Mouse (Mus musculus): ENCODE data around the gene Gmpr.

Gene Gmpr

DNA sequence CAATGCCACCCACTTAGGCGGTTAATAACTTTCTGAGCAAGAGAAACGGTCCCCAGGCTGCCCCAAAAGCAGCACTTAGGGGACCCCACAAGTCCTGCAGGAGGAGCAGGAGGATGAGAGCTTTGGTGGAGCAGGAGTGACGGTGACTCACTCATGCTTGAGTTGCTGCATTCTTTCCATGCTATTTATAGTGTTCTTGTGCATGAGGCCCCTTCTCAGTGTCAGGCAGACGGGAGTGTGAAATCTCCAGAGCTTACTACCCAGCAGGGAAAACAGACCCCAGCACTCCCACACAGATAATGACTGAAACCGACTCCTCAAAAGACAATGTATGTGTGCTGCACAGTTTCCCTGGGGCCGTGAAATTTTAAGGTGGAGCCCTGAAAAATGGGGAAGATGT lies 23.5 kb downstream of the Gmpr start:
- in situ Hi-C loops (cut with MboI; ENCODE audit: unreplicated experiment in 2 of 2) = loop anchor here in 1 of 2 experiments (25.0 kb wide), 2 partner anchors 1107 to 1757 kb away; no protein-coding TSS in a partner anchor

DNA sequence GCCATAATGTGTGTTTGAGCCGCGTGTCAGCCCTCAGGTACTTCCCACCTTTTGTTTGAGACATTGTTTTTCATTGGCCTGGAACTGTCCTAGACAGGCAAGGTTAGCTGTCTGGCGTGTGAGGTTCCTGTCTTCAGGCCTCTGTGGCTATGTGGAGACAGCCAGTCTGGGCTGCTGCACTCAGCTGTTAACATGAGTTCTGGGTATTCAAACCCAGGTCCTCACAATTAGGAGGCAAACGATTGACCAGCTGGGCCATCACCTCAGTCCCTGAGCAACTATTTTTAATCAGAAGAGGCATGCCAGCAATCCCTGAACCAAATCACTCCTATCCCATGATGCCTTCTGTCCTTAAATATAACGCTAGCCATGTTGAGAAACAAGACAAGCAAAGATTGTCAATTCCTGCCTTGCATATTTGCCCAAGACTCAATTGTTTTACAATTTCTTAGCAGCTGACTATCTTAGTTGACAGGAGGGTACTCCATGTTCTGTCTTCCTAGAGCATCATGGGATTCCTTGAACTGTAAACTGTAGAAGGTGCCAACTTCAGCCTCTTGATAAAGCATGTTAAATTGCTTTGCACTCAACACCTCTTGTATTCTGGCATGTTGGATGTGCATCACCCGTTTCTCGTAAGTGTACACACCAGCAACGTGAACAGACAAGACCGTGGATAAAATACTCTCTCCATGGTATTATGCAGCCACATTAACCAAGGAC lies 28.6 kb downstream of the Gmpr start:
- in situ Hi-C loops (cut with MboI; ENCODE audit: unreplicated experiment in 2 of 2) = loop anchor here in 1 of 2 experiments (25.0 kb wide), 2 partner anchors 1101 to 1751 kb away; no protein-coding TSS in a partner anchor

DNA sequence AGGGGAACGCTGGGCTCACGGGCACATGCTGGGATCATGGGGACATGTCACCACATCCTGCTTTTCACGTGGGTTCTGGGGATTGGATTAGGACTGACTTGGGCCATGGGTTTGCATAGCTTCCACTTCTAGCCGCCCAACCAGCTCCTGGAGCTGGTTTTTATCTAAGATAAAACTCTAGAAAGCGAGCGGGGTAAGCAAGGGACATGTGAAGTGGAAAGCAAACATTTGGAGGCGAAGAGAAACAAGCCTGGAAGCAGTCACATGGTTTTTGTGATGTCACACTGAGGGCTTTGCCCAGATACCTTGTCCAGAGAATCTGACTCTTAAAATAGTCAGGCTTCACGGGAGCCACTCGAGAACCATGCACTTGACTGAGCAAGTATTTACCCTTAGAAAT lies 29.9 kb downstream of the Gmpr start:
- in situ Hi-C loops (cut with MboI; ENCODE audit: unreplicated experiment in 2 of 2) = loop anchor here in 1 of 2 experiments (25.0 kb wide), 2 partner anchors 1100 to 1750 kb away; no protein-coding TSS in a partner anchor

DNA sequence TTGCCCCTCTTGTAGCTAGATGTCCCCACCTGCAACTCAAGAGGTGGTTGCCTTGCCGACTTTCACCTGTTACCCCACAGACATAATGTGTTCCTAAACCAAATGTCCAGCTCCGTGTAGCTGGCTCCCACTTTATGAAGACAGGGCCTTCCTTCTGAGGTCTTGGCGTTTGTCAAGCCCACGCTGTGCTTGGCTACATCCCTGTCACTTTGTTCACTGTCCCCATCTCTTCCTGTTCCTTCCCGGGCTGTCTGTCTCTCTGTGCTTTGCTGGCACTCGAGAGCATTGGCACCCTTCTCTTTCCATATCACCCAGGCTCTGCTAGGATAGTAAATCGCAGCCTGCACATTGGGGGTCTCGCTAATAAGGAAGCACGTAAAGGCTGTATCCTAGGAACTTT lies 30.8 kb downstream of the Gmpr start:
- in situ Hi-C loops (cut with MboI; ENCODE audit: unreplicated experiment in 2 of 2) = loop anchor here in 1 of 2 experiments (25.0 kb wide), 2 partner anchors 1099 to 1749 kb away; no protein-coding TSS in a partner anchor

DNA sequence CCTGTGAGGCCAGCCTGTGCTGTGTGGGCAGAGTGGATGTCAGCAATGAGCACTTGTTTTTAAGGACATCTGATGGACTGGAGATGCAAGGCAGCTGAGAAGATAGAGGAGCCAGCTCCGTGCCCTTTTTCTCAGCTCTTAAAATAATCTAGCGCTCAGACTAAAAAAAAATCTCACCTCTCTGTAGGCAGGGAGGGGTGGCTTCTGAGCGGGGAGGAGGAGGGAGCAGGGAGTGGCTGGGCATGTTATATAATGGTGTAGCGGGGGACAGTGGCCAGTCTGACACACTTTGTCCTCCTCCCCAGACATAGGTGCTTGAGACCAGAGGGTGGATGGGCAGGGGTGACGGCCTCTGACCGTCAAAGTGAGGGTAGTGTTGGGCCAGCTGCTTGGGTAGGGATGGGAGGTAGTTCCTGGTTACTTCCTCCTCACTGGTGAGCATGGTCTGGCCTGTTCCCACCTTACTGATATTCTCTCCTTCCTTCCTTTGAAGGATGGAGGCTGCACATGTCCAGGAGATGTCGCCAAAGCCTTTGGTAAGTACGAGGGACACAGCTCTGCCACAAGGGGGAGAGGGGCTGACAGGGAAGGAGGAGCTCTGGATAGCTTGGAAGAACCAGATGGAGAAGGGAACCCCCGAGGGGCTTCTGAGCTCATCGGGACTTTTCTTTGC lies 31.4 kb downstream of the Gmpr start:
- in situ Hi-C loops (cut with MboI; ENCODE audit: unreplicated experiment in 2 of 2) = loop anchor here in 1 of 2 experiments (25.0 kb wide), 2 partner anchors 1099 to 1749 kb away; no protein-coding TSS in a partner anchor

DNA sequence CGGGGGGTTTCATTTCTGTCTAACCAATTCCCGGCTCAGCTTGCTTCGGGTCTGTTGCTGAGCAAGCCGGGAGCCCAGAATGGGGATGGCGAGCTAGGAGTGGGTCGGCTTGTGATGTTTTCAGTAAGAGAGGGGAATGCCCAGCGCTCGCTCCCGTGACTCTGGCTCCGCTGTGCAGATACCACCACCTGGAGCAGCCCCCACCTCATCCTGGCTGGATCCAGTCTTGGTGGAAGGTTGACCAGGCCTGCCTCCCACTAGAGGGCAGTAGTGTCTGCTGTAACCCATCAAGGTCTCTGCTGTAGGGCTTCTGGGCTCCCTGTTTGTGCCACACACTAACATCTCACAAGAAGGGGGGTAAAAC lies 31.9 kb downstream of the Gmpr start:
- in situ Hi-C loops (cut with MboI; ENCODE audit: unreplicated experiment in 2 of 2) = loop anchor here in 1 of 2 experiments (25.0 kb wide), 2 partner anchors 1098 to 1748 kb away; no protein-coding TSS in a partner anchor

DNA sequence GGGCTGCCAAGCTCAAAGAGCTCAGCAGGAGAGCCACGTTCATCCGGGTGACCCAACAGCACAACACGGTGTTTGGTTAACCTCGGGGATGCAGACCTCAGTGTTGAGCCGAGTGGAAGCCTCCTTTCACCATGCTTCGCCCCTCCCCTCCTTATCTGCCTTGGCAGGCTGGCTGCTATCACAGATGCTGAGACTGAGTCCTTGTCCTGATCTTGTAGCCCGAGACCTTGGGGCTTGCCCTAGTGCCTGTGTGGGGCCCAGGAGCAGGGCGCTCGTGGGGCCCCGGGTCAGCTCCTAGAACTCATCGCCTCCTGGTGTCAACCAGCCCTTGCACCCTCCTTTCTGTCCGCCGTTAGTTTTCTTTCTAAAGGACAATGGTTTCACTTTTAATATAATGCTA lies 38.7 kb downstream of the Gmpr start:
- in situ Hi-C loops (cut with MboI; ENCODE audit: unreplicated experiment in 2 of 2) = loop anchor here (10.0 to 25.0 kb wide), 3 partner anchors 1091 to 1741 kb away; no protein-coding TSS in a partner anchor

DNA sequence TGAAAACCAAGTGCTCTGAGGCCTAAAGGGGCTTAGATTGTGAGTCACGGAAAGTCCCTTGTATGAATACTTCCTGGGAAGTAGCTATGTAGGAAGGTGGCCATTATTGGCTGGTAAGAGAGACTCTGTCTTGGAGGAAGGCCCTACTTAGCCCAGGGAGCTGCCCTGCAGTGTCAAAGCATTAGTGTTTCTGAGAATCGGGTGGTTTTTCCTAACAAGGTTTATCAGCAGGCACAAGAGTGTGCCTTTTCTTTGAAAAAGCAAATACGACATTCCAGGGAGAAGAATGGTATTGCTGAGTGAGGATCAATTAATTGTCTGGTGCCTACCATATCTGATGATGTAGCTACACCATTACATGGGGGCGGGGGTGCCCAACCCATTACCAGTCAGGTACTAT lies 39.7 kb downstream of the Gmpr start:
- in situ Hi-C loops (cut with MboI; ENCODE audit: unreplicated experiment in 2 of 2) = loop anchor here (10.0 to 25.0 kb wide), 3 partner anchors 1090 to 1740 kb away; no protein-coding TSS in a partner anchor

DNA sequence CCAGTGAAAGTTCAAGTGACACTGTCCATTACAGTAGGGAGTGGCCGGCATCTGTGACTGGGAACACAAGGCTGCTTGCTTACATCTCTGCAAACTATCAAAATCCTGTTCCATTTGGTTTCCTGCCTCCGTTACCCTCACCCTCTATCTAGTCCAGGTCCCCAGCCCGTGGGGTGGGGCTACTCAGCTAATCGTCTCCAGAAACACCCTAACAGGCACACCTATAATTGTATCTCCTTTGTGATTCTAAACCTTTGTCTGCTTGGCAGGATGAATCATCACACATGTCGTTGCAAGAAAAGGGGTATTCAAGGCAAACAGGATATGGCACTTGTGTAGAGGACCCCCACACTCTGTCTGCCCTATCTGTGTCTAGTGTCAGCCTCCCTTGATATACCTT lies 40.3 kb downstream of the Gmpr start:
- in situ Hi-C loops (cut with MboI; ENCODE audit: unreplicated experiment in 2 of 2) = loop anchor here (10.0 to 25.0 kb wide), 3 partner anchors 1090 to 1740 kb away; no protein-coding TSS in a partner anchor

DNA sequence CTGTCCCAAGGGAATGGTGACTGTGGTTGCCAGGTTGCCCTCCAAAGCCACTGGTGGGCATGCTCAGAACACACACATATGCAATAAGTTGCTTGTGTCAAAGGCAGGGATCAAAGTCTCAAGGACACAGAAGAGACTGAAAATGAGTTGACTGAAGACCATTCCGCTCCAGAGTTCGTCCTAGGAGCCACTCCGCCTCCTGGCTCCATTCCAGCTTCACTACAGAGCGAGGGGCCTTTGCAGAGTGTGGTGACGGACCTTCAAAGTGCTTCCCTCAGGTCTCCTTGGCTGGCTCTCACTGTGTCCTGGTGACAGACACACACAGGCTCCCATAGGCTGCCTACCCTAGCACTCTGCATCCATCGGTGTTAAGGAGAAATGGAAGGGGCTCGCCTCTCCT lies 46.4 kb downstream of the Gmpr start:
- in situ Hi-C loops (cut with MboI; ENCODE audit: unreplicated experiment in 2 of 2) = loop anchor here in 1 of 2 experiments (25.0 kb wide), 1 partner anchor 1234 kb away; no protein-coding TSS in a partner anchor

DNA sequence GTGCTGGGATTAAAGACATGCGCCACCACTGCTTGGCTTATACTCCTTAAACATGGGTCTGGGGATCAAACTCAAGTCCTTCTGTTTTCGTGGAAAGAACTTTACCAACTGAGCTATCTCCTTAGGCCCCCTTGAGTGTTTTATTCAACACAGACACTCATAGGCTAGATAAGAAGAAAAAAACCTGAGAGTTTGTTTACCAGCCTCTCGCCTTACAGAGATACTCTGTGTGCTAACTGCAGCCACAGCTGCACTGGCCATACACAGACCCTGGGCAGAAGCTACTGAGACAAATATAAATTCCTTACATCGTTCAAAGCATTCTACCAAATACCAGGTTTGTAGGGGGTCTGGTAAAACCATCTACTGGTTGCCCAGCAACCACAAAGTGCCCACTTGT lies 51.1 kb downstream of the Gmpr start:
- in situ Hi-C loops (cut with MboI; ENCODE audit: unreplicated experiment in 2 of 2) = loop anchor here in 1 of 2 experiments (25.0 kb wide), 1 partner anchor 1229 kb away; no protein-coding TSS in a partner anchor

DNA sequence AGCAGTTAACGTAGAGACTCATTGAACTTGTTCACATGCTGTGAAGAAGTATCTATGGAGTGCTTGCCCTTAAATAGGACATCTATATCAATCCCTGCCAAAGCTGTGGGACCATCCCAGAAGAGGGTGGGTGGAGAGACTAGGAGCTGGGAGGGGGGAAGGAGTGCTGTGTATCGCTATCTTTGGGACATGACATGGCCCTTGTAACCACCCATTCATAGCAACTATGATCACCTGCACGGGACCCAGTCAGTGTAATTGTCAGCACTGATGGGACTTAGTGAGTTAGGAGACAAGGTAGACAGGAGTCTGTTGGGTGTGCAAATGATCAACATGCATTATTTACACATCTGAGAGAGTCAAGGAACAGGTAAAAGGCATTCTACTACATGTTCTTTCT lies 52.0 kb downstream of the Gmpr start:
- in situ Hi-C loops (cut with MboI; ENCODE audit: unreplicated experiment in 2 of 2) = loop anchor here in 1 of 2 experiments (25.0 kb wide), 1 partner anchor 1228 kb away; no protein-coding TSS in a partner anchor

DNA sequence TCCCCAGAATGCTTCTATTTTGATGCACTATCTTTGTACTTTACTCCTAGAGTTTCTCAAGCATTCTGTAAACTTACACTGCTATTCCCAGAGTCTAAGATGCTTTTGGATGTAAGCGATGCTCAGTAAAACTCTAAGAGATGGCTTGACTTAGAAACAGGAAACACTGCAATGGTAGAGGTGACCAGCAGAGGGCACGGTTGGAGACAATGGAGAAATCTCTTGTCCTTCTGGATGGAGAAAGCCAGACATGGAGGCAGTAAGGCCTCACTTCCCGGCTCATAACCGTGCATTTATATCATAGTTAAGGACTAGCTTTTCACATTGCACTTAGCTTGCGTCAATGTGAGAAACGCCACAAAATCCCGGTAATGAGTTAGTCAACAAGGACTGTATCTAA lies 53.3 kb downstream of the Gmpr start:
- in situ Hi-C loops (cut with MboI; ENCODE audit: unreplicated experiment in 2 of 2) = loop anchor here in 1 of 2 experiments (10.0 to 25.0 kb wide), 2 partner anchors 604 to 1227 kb away; no protein-coding TSS in a partner anchor

DNA sequence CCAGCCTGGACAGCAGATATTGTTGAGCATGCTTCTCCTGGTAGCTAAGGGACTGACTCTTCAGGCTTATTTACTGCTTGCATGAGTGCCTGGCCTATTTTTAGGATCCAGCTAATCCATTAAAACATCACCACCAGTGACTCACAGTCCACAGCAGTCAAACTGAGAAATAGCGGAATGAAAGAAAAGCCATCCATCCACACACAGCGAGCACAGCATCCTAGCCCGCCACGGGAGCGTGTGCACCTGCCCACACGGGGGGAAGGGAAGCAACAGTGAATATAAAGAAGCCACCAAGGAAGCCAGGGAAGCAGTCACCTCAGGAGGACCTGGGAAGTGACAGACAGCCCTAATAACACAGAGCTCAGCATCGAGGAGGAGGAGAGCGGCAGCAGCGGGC lies 54.8 kb downstream of the Gmpr start:
- in situ Hi-C loops (cut with MboI; ENCODE audit: unreplicated experiment in 2 of 2) = loop anchor here in 1 of 2 experiments (10.0 to 25.0 kb wide), 2 partner anchors 603 to 1225 kb away; no protein-coding TSS in a partner anchor

DNA sequence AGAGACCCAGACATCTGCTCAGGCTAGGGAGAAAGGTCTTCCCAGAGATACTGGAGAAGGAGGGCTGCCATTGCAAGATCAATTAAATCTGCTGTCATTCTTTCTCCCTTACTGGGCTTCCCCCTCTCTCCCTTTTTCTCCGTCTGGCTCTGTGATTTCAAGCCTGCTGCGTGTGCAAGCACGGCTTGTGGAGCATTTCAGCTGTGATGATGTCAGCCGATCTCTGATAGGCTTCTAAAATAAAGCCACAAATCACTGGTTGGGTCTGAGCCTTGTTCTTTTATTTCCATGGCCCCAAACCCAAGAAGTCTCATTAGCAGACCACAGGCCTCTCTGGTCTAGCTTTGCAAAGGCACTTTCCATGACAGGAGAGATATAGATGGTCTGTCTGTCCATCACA lies 57.7 kb downstream of the Gmpr start:
- in situ Hi-C loops (cut with MboI; ENCODE audit: unreplicated experiment in 2 of 2) = loop anchor here in 1 of 2 experiments (10.0 to 25.0 kb wide), 2 partner anchors 600 to 1222 kb away; no protein-coding TSS in a partner anchor

DNA sequence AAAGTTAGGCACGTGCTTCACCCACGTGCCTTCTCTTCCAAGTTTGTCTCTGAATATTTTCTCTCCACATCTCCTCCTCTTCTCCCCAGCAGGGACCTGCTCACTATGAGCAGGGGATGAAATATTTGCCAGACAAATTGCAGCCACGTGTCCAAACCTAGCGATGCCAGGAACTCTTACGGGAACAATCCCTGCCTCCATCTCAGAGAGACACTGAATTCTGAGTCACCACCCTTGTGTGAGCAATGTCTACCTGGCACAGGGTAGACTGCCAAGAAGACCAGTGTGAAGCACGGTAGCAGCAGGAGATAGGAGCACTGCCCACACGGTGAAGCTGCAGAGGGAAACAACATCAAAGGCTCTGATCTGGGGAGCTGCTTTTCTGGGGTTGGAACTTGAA lies 62.7 kb downstream of the Gmpr start:
- in situ Hi-C loops (cut with MboI; ENCODE audit: unreplicated experiment in 2 of 2) = loop anchor here (10.0 to 25.0 kb wide), 3 partner anchors 405 to 1217 kb away; no protein-coding TSS in a partner anchor

DNA sequence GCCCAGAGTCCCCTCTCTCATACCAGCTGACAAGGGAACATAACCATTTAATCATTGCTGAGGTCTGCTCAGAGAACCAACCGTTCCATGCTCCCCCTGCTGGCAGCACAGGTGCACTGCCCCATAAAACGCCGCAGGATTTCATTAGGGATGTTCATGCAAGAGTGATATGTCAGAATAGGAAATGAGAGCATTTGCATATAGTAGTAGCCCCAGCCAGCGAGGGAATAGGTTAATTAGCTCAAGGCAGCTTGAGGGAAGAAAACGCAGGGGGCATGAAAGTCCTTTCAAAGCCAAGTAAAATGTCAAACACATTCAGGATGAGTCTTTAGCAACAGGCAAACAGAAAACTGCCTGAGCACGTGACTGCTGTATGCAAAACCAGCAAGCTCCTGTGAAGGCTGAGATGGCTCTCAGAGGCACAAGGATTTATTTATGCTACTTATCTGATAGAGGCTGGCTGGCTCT lies 64.6 kb downstream of the Gmpr start:
- in situ Hi-C loops (cut with MboI; ENCODE audit: unreplicated experiment in 2 of 2) = loop anchor here (10.0 to 25.0 kb wide), 3 partner anchors 403 to 1215 kb away; no protein-coding TSS in a partner anchor

DNA sequence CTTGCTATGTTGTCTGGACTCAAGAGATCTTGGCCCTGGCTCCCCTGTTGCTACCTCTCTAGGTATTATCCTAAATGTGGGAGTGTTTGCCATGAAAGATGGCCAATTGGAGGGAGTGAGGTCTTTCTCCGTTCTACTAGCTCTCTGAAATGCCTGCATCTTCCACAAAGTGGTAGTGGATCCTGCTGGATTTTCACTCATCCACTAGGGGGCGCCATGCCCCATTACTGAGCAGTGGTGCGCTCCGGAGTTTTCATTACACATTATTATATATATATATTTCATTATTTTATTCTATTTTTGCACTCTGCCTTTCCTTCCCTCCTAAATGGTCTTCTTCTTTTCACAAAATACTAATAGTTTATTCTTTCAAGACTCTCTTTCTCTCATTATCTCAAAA lies 65.5 kb downstream of the Gmpr start:
- in situ Hi-C loops (cut with MboI; ENCODE audit: unreplicated experiment in 2 of 2) = loop anchor here (10.0 to 25.0 kb wide), 3 partner anchors 402 to 1215 kb away; no protein-coding TSS in a partner anchor

DNA sequence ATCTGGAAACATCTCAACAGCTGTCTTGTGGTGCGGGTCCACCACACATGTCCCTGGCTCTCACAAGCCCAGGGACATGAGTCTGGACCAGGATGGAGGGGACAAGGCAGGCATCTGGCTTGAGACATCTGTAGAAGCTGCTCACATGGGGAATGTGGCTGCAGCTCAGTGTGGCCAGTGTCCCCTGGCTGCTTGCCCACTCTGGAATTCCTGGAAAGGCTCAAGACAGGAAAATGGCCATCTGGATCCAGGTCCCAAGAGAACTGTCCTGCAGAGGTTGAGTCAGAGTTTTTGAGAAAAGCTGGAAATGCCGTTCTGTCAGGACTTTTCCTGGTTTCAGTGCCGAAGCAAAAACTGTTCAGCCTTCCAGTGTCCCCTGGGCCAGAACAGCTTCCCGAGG lies 68.9 kb downstream of the Gmpr start:
- in situ Hi-C loops (cut with MboI; ENCODE audit: unreplicated experiment in 2 of 2) = loop anchor here in 1 of 2 experiments (10.0 kb wide), 2 partner anchors 399 to 589 kb away; no protein-coding TSS in a partner anchor

DNA sequence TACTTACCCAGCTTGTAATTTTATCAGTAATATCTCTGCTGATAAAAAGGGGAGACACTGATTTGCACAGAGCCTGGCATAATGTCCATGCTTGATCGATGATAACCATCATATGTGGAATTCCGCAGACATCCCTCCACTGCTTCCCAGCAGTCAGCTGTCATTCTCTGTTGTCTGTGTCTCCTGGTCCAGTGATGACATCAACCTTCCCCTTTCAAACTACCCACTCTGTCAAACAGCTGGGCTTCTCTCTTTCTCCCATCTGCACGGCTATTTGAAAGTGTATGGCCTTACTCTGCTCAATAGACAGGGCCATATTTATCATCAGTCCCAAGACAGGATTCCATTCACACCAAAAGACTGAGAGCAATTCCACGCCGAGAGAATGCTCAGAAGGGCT lies 70.1 kb downstream of the Gmpr start:
- in situ Hi-C loops (cut with MboI; ENCODE audit: unreplicated experiment in 2 of 2) = loop anchor here in 1 of 2 experiments (10.0 kb wide), 2 partner anchors 397 to 587 kb away; no protein-coding TSS in a partner anchor
